Mouse (Mus musculus) testis, adult 2 months (tissue): Measurements from ENCODE around the gene Mcm8.

Experiments used
- CTCF ChIP-seq: fragments of 200-500 bp; IDR thresholded peaks from 2 replicates; pipeline ENCODE4 v1.5.1; 2012; ENCODE audit warnings: low read depth, mild to moderate bottlenecking, inconsistent platforms, low read length, moderate library complexity; ENCODE audit not compliant: control insufficient read depth, insufficient read depth, insufficient replicate concordance
- POLR2A ChIP-seq: fragments of 200-500 bp; IDR thresholded peaks from 2 replicates; pipeline ENCODE4 v1.6.1; 2012; ENCODE audit warnings: low read depth, mild to moderate bottlenecking, inconsistent platforms, low read length, moderate library complexity; ENCODE audit not compliant: control insufficient read depth

- TF ChIP-seq POLR2A (no peak), CTCF (no peak)
Measured at GRCm38 (mm10) chr2:132869682-132870081, 53.7 kb downstream of the Mcm8 start.
